Mouse (Mus musculus): ENCODE data around the gene Nol3.

The Nol3 gene

GRCm38 (mm10) chr8:105309142-105309847, 33.4 kb downstream of the Nol3 start:
- no peak for DNase-seq (ENCODE audit: low read depth)

DNA sequence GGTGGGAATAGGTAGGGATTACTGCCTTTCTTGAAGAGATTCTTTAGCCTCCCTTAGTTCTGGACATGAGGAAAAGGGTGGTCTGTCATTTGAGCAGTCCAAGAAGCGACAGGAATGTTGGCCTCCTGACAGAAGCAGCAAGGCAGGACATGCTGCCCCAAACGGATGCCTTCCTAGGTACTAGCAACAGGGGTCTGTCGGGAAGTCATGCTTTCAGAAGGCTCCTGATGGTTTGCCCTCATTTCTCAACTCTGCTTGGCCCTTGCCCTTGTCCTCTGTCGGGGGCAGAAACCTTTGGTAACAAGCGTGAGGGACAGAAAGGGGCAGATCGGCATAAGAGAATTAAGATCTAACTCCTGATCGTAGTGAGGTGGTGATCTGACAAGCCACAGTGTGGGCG, 34.2 kb downstream of the Nol3 start:
- no peak for DNase-seq (ENCODE audit: low read depth)

DNA sequence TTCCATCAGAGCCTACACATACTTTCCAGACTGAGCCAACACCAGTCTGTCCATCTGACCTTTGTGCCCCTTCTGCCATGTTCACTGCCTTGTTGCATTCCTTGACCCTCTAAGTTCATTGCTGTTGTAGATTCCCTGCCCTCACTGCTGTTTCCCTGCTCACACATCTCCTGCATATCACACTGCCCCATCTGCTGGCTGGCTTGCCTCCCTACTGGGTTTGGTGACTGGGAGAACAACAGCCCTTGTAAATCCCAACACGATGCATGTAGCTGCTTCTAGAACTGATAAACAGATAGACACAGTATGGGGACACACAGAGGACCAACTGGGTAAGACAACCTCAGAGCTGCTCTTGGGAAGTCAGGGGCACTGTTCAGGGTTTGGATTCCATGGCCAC, 35.8 kb downstream of the Nol3 start:
- DNase-seq (ENCODE audit: low read depth): no peak

- DNase-seq (ENCODE audit: low read depth): no peak
Observed at GRCm38 (mm10) chr8:105312891-105313481, 37.0 kb downstream of the Nol3 start.

DNA sequence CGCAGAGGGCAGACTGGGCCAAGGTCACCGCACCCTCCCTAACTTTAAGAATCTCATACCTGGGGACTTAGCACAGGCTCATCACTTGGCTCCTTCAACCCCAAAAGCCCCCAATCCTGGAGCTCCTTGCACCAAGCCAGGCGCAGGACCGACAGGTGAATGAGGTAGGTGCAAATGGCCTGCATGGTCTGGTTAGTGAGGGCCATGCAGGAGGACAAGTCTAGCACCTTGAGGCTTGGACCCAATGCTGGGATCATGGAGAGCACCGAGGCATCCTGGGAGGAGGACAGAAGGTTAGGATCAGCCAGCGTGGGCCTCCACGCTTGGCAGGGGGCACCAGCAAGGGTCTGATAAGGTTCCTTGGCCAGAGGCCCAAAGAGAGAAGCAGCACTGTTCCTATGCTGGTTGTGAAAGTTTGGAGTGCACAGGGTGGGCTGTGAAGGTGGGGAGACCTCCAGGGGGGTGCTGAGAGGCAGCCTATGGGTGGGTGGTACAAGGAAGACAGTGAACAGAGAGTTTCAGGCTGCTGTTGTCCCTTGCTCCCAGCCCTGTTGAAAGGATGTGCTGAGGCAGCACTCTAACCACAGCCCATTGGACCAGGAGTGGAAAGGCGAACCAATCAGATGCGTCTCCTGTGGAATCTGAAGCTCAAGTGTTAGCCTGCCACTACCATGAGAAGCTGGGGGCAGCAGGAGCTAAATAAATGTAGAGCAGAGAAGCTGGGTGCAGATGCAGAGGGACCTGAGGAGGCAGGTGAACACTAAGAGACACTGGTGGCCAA, 37.9 kb downstream of the Nol3 start:
- DNase-seq (ENCODE audit: low read depth): no peak

DNA sequence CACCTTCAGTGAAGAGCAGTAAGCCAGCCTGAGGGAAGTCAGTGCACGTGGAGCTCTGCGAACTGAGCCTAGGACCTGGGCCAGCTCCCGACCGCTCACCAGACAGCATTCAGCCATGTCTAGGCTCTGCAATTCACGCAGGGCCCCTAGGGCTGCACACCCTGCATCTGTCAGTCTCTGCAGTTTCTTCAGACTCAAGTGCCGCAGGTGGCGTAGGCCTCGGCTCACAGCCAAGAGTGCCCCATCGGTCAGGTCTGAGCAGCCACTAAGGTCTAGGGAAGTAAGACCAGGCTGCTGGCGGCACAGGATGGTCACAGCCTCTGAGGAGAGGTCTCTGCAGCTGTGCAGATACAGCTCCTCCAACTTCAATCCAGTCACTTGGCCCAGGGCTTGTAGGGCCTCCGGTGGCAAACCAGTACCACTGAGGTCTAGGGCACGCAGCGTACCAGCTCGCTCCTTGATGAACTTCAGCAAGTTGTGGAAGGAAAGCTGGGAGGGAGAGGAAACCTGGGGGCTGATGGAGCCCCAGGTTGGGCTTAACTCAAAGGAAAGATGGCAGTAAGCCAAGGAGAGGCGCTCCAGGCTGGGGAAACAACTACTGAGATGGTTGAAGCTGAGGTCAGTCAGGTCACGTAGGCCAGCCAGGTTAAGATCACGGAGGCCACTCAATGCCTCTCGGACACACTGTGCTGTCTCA, 39.3 kb downstream of the Nol3 start:
- no peak for DNase-seq (ENCODE audit: low read depth)

DNA sequence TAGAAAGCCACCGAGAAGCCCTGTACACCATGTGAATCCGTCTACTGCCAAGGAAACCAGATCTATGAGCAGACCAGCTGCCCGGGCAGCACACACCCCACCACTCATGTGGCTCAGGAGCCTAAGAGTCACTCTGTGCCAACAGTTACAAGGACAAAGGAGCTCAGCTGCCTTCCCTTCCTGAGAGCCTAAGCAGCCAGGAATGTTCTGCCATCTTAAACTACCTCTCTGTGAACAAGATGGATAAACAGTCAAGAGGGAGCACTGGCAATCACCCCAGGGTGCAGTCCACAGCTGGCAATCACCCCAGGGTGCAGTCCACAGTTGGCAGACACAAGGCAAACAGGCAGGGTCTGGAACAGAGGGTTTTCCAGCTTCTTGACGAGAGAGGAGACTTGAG, 42.0 kb downstream of the Nol3 start:
- DNase-seq (ENCODE audit: low read depth): no peak

GRCm38 (mm10) chr8:105318662-105319190, 42.8 kb downstream of the Nol3 start:
- DNase-seq (ENCODE audit: low read depth): no peak

GRCm38 (mm10) chr8:105323183-105323582, 47.2 kb downstream of the Nol3 start:
- DNase-seq (ENCODE audit: low read depth): no peak

- no peak for DNase-seq (ENCODE audit: low read depth)
Observed at GRCm38 (mm10) chr8:105325641-105326093, 49.7 kb downstream of the Nol3 start.

GRCm38 (mm10) chr8:105326141-105326672, 50.3 kb downstream of the Nol3 start, which contains the start of the genes Lrrc29 and Tmem208:
Gene Lrrc29, minus strand, starts transcription at chr8:105326278.
Gene Tmem208, plus strand, starts transcription at chr8:105326354.
- peak; percentile 98 for DNase-seq (ENCODE audit: low read depth)

- DNase-seq (ENCODE audit: low read depth): no peak
Observed at GRCm38 (mm10) chr8:105326968-105327367, 51.0 kb downstream of the Nol3 start.

DNA sequence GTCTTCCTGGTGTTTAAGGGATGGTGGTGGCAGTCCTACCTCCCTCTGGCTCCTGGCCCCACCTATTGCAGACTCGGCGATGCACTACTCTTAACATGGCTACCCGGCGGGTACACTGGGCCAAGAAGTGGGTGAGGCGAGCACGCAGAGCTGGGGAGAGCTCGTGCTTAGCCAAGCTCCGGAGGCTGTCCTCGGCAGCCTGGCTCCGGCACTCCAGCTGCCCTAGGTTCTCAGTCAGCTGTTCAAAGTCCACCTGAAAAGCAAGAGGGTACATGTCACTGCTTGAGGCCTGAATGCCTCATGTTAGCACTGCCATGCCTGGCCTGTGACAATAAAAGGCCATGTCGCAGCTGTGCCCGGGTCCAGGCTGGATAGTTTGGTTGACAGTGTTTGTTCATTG, 54.4 kb downstream of the Nol3 start:
- no peak for DNase-seq (ENCODE audit: low read depth)

- DNase-seq (ENCODE audit: low read depth): no peak
Observed at GRCm38 (mm10) chr8:105331469-105331868, 55.5 kb downstream of the Nol3 start.
